Mouse (Mus musculus) neutrophil, adult 5-6 weeks (primary cell): Measurements from ENCODE around the gene Ssx2ip. TPM values are rescaled to one million over a fixed set of nuclear protein-coding genes. Genes with fewer than 3 reads are reported as not detected.

Experiments
- ATAC-seq: fragments of 151-379, 151-347 bp; 2 replicates; pipeline ENCODE4 v1.8.0; 2017; ENCODE audit warnings: mild to moderate bottlenecking, moderate TSS enrichment; ENCODE audit not compliant: insufficient number of reproducible peaks, poor library complexity, low FRiP score, severe bottlenecking; ENCODE audit errors: extremely low read depth
- total RNA-seq: library from RNA; stranded (forward); fragments of 200-1000 nt; gene quantifications from 2 replicates; pipeline ENCODE4 v1.2.3, GENCODE M21; 2017

The Ssx2ip gene
- total RNA-seq, 1 experiment from 2014 or later = 4.3 TPM

DNA sequence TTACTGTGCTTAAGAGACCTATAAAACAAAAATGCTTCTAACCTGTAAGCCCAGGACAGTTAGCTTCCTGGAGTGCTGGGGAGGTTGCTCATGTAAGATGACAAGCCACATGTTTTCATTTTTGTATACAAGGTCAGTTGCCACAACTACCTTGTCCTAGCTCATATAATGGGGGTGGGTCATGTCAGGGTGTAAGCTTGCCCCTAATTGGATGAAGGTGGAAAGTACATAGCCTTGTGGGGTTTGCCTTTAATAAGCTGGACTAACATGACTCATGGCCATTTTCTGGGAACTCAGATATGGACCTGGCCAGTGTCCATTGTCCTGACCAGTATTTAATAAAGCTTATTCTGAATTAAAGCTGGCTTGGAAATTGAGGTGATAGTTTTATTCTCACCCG lies 7.5 kb upstream of the Ssx2ip start:
- no peak for ATAC-seq

DNA sequence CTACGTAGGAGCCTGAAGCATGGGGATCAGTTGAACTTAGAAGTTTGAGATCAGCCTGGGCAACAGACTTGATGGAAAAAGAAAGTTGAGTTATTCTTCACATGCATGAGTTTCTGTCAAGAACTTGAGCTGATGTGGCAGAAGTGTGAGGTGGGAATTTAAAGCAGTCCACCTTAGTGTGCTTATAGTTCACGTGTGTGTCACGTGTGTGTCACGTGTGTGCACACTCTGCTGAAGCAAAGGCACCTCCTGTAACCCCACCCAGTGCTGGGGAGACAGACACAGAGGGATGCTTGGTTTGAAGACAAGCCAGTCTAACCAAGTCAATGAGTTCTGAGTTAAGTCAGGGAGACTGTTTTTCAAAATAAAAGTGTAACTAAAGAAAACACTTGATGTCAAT lies 6.6 kb upstream of the Ssx2ip start:
- ATAC-seq = no peak

DNA sequence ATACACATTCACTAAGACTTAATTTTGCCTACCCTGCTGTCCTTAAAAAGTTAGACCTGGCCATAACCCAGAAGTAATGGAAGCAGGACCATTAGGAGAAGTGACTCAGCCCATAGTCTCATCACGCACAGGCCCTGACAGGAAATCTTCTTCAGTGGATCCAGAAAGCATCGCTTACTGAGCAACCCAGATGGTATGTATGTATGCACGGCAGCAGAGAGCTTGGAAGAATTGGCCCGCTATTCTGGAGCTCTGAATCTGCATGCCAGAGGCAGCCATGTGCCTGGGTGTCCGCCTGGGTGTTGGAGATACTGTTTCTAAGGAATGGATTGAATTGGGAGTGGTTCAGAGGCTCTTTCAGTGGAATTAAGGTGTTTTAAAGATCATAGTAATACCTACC lies 5.2 kb upstream of the Ssx2ip start:
- no peak for ATAC-seq

DNA sequence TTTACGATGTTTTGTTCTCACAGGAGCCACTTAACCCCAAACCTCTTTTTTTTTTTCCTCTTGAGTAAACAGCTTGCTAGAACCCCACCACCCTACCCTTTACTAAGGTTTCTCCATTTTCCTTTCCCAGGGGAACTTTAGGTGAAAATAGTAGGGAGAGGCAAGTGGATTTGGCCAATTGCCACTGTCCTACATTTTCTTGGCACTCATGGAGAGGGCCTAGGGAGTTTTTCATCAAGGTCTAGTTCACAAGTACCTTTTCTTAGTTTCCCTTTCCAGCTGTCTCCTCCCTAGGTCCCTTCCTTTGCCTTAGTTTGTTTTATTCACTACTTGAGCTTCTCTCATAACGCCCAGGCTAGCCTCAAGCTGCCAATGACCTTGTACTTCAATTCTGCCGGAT lies 672 bp upstream of the Ssx2ip start:
- no peak for ATAC-seq

DNA sequence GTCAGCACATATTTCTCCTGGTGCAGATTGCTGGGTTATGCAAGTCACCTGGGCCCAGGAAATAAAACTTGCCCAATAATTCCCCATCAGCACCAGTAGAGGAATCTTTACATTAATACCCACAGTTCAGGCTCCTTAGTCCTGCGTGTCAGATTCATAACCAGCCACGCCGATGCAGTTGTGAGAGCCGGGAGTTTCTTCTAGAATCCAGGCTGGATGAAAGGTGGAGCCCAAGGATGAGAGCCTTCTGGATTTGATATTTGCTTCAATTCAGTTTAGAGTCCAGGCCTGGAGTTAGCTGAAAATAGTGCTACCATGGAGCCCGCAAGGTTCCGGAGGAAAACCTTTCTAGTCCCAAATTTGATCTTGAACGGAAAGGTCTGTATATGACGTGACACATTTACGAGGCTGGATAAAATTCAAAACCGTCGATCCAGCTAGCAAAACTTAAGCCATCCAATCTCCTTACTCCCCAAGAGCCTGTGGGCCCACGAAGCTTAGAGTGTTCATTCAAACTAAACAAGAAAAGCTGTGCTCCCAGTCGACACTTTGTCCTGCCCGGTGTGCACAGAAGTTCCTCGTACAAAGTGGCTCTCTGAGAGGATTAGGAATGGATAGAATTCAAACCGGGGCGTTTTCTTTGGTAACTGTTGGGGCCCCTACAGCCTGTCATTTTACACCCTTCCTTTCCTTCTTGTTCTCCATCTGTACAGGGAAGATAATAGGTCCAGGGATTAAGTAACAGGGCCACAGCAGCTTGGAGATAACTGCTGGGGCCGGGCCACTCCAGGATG lies 968 bp downstream of the Ssx2ip start:
- no peak for ATAC-seq

DNA sequence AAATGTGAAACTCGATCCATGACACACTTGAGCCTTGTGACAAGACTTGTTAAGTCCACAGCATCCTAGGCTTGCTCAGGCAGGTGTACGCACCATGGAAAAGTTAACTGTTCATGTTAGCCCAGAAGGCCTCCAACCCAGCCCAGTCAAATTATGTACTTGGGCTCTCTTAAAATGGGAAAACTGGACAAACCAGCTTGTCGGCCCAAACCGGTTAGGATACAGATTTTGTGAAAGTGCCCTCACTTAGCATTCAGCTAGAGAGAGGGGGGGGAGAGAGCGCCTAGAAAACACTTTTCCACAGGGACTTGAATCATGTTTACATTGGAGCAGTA lies 1.5 kb downstream of the Ssx2ip start:
- ATAC-seq = no peak

DNA sequence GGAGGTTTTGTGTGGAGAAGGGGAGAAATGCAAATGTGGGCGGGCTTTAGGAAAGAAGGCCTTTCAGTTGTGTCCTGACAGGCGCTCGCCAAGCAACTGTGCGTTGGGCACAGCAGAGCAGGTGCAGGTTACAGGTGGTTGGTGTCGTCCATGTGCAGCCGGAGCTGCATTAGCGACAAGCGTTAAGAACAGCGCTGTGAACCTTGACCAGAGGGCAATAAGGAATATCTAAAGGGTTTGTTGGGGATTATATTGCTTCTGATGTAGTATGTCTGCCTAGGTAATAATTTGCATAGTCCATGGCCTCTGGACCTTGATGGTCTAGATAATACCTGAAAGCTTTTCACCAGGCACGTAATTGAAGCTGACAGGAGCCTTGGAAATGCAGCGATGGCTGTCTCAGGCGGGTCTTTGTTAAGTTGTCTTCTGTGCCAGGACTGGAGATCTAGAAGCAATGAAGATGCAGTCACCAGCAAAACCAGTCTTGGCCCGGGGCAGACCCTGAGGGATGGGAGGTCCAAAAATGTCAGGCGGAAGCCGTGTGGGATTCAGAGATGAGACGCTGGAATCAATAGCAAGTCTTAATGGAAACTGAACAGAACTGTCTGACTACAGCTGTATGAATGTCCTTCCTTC lies 2.8 kb downstream of the Ssx2ip start:
- ATAC-seq = no peak

DNA sequence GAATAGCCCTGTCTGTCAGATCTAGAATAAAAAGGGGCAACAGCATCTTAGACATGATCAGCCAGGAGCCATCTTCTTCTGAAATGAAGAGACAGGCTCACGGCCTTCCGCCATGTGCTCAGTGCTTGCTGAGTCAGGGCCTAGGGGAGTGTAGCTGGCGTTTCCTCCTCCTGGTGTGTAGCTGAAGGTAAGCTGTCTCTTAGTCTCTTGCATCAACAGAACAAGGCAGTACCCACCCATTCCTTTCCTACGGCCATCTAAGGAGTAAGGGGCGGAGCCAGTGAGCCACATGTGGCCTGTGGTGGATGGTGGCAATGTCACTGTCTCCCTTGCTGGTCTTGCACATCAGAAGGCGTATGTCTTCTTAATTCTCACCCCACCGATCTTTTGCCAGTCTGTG lies 5.7 kb downstream of the Ssx2ip start:
- no peak for ATAC-seq

DNA sequence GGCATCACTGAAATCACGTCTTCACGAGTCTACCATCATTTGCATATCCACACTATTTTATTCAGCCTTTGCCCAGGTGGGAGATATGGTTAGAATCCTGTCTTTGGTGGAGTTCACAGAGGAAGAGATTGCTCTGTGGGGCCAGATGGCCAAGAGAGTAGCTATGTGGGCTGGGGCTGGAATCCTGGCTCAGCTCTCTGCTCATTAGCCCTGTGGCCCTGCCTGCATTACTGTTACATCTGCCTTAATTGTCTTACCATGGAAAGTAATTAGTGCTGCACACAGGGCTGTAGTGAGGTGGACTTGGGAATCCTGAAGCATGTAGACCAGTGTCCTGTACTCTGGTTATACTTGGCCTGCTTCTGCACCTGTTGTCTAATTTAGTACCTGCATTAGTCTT lies 7.6 kb downstream of the Ssx2ip start:
- no peak for ATAC-seq

DNA sequence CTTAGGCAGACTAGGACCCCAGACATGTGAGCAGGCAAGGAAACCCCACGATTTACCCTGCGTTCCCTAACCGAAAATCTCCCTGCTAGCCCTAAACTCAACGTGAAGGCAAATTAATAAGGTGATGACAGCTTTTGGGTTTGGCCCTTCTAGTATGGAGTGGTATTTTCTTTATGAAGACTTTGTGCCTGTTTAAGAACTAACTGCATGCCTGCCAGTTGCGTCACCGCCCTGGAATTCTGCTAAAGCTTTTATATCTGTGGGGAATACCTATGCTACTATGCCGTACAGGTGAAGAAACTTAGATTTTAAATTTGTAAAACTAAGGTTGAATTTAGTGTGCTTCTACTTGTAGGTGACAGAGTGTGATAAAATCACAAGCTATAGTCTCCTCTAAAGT lies 8.0 kb downstream of the Ssx2ip start:
- no peak for ATAC-seq

DNA sequence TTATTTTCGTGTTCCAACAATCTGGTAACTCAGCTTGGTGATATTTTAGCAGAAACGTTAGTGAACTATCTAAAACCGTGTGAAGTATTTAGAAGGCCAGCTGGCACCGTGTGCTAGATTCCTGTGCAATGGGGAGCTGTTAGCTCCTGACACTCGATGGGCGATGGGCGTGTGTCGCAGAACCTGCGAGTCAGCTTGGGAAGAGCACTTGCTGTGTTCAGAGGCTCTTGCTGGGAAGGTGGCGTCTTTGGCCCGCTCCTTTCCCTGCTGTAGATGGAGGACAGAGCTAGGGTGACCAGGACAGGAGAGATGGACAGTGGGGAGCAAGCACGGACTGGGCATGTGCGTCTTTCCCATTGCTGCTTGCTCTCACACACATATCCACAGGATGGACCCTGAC lies 8.6 kb downstream of the Ssx2ip start:
- ATAC-seq = no peak

DNA sequence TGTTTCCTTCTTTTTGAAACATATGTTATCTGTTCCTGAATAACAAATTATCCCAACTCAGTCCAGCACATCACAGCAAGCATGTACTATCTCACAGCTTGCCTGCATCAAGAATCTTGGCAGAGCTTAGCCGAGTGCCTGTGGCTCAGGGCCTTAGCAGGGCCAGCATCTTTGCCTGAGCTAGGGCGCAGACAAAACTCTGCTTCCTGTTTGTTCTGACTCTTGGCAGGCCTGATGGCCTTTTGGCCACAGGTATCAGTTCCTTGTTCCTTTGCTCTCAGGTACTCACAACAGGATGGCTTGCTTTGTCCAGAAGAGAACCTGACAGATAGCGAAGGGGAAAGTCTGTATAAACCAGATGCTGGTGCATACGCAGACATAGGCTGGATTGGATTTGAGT lies 9.6 kb downstream of the Ssx2ip start:
- no peak for ATAC-seq

DNA sequence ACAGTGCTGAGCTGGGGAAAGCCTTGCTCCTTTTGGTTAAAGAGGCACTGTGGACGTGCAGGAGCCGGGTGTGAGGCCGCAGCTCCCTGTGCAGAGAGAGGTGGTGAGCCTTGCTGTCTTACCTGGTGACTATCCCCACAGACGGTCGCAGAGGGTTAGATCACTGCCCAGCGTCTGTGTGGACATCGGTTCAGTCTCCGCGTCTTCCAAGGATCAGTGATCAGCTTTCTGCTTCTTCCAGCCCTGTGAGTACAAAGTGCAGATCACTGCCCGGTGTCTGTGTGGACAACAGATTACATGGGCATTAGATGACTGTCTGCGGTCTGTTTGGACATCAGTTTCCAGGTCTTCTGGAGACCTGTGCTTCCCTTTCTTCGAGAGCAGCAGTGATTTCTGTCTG lies 10.1 kb downstream of the Ssx2ip start:
- no peak for ATAC-seq

DNA sequence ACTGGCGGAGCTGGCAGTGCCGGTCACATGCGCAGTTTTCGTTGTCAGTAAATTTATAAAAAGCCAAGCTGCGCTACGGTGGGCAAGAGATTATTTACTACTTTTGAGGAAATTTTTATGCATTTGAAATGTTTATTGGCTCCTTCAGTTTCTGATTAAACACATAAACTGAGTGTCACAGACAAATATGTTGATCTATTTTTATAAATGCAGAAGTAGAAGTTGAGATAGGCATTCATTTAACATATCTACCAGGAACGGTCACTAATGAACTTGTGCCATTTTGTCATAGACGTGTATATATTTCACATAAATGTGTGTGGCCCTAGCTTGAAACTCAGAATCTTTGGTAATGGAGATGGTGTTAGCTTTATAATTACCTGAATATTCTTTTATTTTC lies 13.4 kb downstream of the Ssx2ip start:
- ATAC-seq = no peak

DNA sequence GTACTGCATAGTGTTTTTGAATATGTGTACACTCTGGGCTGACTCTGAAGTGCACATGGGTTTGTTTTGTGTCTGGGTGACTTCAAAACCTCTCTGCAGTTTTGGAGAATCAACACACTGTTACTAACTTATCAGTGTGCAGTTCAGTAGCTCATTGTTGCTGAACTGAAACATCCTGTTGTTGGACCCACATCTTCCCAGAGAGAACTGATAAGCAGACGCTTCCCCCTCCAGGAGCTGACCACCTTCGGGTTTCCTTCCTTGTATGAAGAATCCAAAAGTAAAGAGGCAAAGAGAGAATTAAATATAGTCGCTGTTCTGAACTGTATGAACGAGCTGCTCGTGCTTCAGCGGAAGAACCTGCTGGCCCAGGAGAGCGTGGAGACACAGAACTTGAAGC lies 14.5 kb downstream of the Ssx2ip start:
- no peak for ATAC-seq

DNA sequence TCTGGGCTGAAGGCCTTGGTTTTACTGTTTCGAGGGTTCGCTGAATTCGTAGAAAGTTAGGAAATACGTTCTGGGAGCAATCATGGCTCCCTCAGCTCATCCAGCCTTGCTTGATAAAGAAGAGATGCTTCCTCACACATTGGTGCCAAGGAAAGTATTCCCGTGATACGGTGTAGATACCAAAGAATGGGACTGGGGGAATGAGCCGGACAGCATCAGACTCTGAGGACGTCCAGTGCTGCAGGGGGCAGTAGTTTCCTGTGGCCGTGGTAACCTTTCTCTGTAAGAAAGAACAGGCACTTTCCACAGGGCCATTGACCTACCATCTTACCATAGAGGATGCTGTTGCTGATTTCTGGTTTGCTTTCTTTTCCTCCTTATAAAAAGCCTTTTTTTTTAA lies 15.1 kb downstream of the Ssx2ip start:
- no peak for ATAC-seq

DNA sequence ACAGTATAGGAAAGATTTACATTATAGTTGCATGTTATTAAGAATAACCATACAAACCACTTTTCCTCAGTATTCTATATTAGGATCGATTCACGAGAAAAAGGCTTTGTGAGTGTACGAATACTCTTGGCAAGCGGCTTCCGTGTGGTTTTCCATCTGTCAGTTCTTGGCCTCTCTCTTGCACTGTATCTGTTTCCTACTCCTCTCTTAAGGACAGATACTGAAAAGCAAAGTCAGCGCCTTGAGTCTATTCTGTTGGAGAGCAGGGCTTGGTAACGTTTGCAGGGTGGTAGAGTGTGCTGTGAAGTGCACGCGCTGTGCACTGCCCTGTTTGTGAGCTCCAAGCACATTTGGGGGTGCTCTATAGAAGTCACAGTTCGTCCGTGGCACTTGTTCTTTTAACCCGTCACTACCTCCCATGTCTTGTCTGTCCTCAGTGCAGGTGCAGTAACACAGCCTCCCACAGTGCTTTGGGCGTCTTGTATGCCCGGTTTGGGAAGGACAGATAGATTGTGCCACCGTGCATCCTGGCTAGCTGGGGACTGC lies 15.6 kb downstream of the Ssx2ip start:
- ATAC-seq = no peak

DNA sequence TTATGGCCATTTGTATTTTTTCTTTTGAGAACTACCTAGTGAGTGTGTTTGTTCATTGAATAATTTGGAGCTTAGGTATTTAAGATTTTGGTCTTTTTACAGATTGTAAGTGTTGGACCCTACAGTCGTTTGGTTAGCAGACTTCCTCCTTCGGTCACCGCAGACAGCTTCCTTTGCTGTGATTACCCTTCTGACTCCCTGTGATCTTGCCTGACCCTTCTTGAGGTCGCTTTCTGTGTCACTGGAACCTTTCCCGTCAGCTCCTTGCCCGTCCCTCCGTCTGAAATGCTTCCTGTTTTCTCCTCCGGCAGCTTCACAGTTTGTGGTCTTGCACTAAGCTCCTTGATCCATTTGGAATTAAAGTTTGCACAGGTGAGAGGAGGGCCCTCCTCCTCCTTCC lies 17.3 kb downstream of the Ssx2ip start:
- no peak for ATAC-seq

DNA sequence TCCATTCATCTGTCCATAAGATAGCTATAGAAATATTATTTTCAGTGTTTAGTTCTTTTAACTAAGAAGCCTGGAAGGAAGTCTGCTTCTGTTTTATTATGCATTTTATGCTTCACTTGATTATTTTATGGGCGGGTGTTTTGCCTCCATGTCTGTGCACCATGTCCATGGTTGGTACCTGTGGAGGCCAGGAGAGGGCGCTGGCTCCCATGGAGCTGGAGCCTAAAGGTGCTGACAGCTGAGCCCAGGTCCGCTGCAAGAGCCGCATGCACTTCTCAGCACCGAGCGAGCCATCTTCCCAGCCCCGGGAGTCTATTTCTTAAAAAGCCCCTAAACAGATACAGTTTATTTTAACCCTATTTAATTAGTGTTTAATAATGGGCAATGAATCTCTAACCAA lies 19.3 kb downstream of the Ssx2ip start:
- ATAC-seq = no peak

DNA sequence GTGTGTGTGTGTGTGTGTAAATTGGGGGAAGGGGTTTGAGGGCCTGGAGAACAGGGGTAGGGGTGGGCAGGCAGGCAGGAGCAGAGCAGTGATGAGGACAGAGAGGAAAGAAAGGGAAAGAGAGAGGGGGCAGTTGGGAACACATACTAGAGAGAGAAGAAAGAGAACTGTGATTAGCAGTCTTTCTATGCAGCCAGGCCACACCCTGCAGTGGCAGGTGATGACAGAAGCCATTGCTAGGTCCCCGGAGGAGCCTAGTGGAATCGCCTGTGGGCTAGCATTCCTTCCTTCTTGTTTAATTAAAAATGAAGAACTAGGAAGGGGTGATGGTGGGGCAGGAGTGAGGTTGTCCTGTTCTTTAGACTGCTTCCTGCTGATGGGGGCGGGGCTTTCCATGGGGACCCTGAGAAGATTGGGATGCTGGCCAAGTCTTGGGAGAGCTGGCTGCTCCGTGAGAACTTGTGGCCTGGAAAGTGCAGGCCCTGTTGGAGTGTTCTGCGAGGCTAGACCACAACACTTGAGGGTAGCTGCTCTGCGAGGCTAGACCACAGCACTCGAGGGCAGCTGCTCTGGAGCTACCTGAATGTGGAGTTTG lies 20.0 kb downstream of the Ssx2ip start:
- no peak for ATAC-seq
